Mouse (Mus musculus) retina, embryonic 14.5 days (tissue): Measurements from ENCODE around the gene Hoxc9.

ENCODE experiments used
- DNase-seq: peaks from one replicate; pipeline ENCODE4 v3.0.0-alpha.2; 2015; ENCODE audit warnings: low spot score

The Hoxc9 gene

DNA sequence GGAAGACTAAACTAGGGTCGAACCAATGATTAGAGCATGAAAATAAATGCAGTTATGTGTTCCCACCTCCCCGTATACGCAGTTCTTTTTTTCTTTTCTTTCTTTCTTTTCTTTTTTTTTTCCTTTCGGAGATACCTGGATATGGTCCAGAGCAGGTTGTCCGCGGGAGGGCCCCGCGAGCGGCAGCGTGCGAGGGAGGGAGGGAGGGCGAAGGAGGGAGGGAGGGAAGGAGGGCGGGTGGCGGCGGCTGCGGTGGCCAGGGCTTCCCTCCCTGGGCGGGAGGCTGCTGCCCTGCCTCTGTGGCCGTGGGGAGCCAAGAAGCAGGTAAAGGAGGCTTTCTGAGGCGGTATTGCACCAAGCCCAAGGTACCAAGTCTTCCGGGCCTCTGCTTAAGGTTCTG lies at the start of gene Hoxc9:
Gene Hoxc9, plus strand, starts transcription at position 269 of the 400 bp plus-strand sequence.
- DNase-seq: no peak

- no peak for DNase-seq
Measured at GRCm38 (mm10) chr15:102927032-102927645, 49.1 kb upstream of the Hoxc9 start.

DNA sequence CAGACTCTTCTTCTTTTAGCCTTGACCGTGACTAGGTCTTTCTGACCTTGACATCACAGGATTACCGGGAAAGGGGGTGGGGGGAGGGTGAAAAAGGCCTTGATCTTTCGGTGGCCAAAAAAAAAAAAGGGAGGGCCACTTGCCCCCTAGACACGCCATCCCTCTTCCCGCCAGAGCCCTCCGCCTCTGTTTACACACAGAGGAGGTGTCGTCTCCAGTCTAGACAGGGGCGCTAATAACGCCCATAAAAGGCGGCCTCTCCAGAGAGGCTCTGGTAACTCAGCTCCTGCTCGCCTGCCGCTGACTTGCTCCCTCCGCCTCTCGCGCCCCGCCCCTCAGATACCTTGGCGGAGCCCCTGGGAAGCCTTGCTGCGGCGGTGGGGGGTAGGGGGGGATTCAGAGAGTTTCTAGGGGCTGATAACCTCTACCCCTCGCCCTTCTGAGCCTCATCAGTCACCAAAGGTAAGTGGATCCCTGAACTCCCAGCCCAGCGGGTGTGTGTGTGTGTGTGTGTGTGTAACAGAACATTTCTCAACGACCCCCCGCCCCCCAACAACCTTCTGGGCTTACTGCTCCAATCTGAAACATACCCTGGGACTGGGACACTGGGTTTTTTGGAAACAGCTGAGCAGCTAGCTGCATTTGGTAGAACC lies 44.4 kb upstream of the Hoxc9 start:
- DNase-seq: no peak

- DNase-seq: no peak
Measured at GRCm38 (mm10) chr15:102934438-102934837, 41.8 kb upstream of the Hoxc9 start.

DNA sequence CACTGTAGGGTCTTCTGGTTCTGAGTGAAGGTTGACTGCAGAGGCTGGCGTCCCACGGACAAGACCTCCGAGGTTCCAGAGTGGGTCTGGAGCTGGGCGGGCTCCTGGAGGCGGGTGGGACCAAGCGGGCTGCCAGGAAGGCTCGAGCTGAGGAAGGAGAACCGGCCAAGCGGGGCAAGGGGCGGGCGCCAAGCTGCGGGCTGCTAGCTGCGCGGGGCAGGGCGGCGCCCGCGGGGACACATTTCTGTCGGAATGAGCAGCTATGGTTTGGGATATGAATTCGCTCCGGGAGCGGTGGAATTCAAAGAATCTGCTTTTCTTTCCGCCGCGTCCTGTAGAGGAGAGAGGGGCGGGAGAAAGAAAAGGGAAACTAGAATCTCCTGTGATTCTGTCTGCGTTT lies 41.3 kb upstream of the Hoxc9 start:
- DNase-seq: no peak

DNA sequence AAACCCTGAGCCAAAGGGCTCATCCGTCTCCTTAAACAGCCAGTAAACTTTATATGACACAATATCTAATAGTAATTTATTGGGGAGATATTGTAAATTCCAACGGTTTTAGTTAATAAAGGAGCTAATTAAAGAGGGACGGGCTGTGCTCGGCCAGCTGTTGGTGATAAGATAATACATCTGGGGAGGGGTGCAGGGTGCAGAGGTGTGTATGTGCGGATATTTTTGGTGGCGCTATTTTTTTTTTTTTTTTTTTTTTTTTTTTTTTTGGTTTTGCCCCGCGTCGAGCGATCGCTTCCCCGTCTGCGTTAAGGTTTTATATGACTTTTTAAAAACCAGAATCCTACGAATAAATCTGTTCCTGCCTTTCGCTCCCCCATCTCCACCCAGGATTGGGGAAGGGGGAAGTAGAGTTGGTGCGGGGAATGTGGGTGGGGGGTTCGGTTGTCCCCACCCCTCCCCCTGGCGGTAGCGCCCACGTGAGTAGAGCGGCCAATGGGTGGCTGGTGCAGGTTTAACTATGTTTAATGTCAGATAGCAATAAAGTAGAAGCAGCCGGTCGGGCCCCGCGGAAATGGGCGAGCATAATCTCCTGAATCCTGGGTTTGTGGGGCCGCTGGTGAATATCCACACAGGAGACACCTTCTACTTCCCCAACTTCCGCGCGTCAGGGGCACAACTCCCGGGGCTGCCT lies 39.8 kb upstream of the Hoxc9 start, which contains the start of gene Hoxc12:
Gene Hoxc12, plus strand, starts transcription at position 479 of the 694 bp plus-strand sequence.
- DNase-seq: no peak

GRCm38 (mm10) chr15:102937036-102937666 lies 39.1 kb upstream of the Hoxc9 start:
- no peak for DNase-seq

DNA sequence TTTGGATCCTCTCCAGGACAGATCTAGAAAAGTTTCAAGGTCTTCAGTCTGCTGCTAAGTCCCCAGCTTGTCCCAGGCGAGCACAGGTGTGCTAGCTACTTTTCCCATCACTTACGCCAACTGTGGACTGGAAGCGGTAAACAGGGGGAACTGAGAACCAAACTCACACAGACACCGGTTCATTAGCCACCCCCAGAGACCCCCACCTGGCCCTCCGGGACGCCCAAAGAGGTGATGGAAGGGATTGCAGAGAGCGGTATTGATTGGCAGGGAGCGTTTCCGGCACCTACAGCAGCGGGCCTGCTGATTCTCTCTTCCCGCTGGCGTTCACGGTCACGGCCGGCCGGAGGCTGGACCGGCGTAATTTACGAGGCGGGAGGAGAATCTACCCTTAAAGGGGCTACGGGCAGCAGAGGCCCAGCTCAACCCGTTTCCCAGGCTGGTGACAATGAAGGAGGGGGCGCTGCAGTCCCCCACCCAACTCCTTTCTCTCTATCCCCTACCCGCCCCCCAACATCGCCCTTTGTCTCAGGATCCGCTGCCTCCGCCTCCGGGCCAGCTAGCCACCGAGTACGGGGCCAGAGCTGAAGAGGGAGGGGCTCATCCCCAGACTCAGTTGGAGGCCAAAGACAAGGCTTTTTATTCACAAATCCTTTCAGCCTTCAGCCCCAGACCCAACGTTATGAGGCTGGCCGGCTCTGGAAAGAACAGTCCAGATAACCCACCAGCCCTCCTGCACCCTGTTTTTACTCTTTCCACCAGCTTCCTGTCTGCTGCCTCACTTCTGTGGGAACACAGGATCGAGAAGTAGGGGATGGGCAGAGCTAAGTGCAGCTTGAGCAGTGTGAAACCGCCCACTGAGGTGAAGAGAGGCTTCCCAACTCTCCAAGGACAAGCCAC lies 36.7 kb upstream of the Hoxc9 start:
- no peak for DNase-seq

- no peak for DNase-seq
Measured at GRCm38 (mm10) chr15:102942739-102943467, 33.3 kb upstream of the Hoxc9 start.

- DNase-seq: no peak
Measured at GRCm38 (mm10) chr15:102943468-102943813, 32.8 kb upstream of the Hoxc9 start.

- no peak for DNase-seq
Measured at GRCm38 (mm10) chr15:102945185-102946077, 30.8 kb upstream of the Hoxc9 start.

DNA sequence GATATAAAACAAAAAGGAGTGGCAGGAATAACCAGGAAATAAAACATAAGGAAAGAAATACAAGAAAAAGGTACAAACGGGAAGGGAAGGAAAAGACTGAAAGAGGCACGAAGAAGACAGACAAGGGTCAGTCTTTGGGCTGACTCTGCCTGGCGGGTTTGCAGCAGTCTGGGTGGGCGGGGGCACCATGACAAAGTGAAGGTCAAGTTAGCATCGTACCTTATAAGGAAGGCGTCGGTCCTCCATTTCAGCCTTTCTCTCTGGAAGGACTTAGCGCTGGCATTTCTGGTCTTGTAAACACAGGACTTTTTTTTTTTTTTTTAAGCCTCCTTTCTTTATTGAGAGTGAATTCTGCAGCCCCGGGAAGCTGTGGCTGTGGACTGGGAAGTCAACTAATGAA lies 29.0 kb upstream of the Hoxc9 start:
- DNase-seq: no peak

- no peak for DNase-seq
Measured at GRCm38 (mm10) chr15:102948842-102949241, 27.4 kb upstream of the Hoxc9 start.

GRCm38 (mm10) chr15:102949696-102950095 lies 26.5 kb upstream of the Hoxc9 start:
- DNase-seq: no peak

GRCm38 (mm10) chr15:102950877-102951276 lies 25.4 kb upstream of the Hoxc9 start:
- DNase-seq: no peak

- no peak for DNase-seq
Measured at GRCm38 (mm10) chr15:102953561-102953960, 22.7 kb upstream of the Hoxc9 start.

GRCm38 (mm10) chr15:102954192-102955006 lies 21.8 kb upstream of the Hoxc9 start, which contains the start of gene Hoxc11:
TSS of gene Hoxc11 (plus strand) at chr15:102954427.
- no peak for DNase-seq

DNA sequence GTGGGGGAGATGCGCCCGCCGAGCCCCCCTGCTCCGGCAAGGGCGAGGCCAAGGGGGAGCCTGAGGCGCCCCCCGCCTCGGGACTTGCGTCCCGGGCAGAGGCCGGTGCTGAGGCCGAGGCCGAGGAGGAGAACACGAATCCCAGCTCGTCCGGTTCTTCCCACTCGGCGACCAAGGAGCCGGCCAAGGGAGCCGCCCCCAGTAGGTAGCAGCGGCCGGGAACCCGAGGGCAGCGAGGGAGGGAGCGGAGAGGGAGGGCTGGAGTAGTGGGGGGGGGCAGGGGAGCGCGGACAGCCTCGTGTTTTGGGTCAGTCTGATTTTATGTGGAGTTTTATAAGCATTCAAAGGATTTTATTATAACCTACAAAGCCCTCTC lies 21.2 kb upstream of the Hoxc9 start:
- DNase-seq: no peak
